Comparison of ENCODE assay signal across 31 mouse cellular contexts in the genomic region with DNA sequence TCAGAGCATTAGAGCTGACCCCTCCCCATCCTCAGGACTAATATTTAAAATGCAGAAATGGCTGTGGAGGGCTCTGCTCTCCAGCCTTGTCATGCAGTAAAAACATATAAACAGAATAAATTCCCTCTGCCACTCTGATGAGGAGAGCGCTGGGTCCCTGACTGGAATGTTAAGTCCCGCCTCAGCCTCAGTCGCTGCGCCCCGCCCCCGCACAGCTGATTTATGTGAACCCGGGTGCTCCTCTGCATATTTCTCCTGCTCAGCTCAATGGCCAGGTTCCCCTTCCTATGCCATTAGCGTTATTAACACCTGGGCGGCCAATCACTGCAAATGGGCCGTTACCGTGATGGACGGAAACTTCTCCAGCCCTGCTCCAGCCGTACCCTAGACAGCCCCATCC. TPM values are rescaled to one million over a fixed set of nuclear protein-coding genes. Genes with fewer than 3 reads are reported as not detected.
A peak's percentile ranks its signal among the peaks of the same experiment; 100 is the strongest.
DNase-seq lines count a peak whose midpoint lies in the region; ATAC-seq lines count a peak whose summit lies in the region.
"Had no signal": no experiment of that assay in that cellular context is flagged by ENCODE, and none has a peak within 500 bp of the region (broad histone marks: within the 10 kb centered on the region; RNA-seq: fewer than 3 reads in every experiment).

No protein-coding gene starts in this region.

- peaks cover 35% of the 10 kb centered on the region for H3K27me3 ChIP-seq in hindbrain, embryonic 12.5 days
- peaks cover 46% of the 10 kb centered on the region for H3K27me3 ChIP-seq in hindbrain, embryonic 10.5 days (ENCODE audit: insufficient read depth, poor library complexity, severe bottlenecking)
- peaks cover 9% of the 10 kb centered on the region; the same call in 1 of the 2 replicates for H3K27me3 ChIP-seq in limb, embryonic 11.5 days (ENCODE audit: control insufficient read depth, insufficient read depth, low read length)
- peaks cover 49% of the 10 kb centered on the region for H3K27me3 ChIP-seq in limb, embryonic 10.5 days (ENCODE audit: low read depth, poor library complexity, severe bottlenecking)
- H3K27me3 ChIP-seq in neural tube, embryonic 13.5 days, result peaks cover 27% of the 10 kb centered on the region

- peaks cover 2% of the 10 kb centered on the region; the same call in 1 of the 2 replicates for H3K4me1 ChIP-seq in hindbrain, embryonic 12.5 days
- 0 out of 2 replicates have a peak, but pooled peaks cover 3% of the 10 kb centered on the region for H3K4me1 ChIP-seq in hindbrain, embryonic 10.5 days (replicated peaks)
- no peaks in the 10 kb centered on the region for H3K4me1 ChIP-seq in limb, embryonic 11.5 days (ENCODE audit: control insufficient read depth, insufficient read depth, low read length)
- H3K4me1 ChIP-seq in limb, embryonic 10.5 days, result peaks cover 5% of the 10 kb centered on the region
- peaks cover 9% of the 10 kb centered on the region for H3K4me1 ChIP-seq in neural tube, embryonic 13.5 days (replicated peaks)
- H3K4me1 ChIP-seq: embryonic facial prominence, embryonic 13.5 days; forebrain, embryonic 13.5 days; limb, embryonic 15.5 days; lung, embryonic 15.5 days had no signal

- no peak overlapping the region for H3K9ac ChIP-seq in hindbrain, embryonic 12.5 days
- H3K9ac ChIP-seq in limb, embryonic 11.5 days (ENCODE audit: low read length), result no peak overlapping the region
- H3K9ac ChIP-seq in neural tube, embryonic 13.5 days, result peak overlapping the region; percentile 26; the same call in 1 of the 2 replicates
- H3K9ac ChIP-seq: embryonic facial prominence, embryonic 13.5 days; forebrain, embryonic 13.5 days; limb, embryonic 15.5 days; liver, embryonic 14.5 days; lung, embryonic 15.5 days had no signal

- H3K9me3 ChIP-seq in hindbrain, embryonic 12.5 days (replicated peaks), result no peaks in the 10 kb centered on the region
- H3K9me3 ChIP-seq in hindbrain, embryonic 10.5 days, result no peaks in the 10 kb centered on the region
- H3K9me3 ChIP-seq in limb, embryonic 11.5 days (ENCODE audit: control insufficient read depth, low read length), result no peaks in the 10 kb centered on the region
- H3K9me3 ChIP-seq in limb, embryonic 10.5 days (replicated peaks), result no peaks in the 10 kb centered on the region
- H3K9me3 ChIP-seq in neural tube, embryonic 13.5 days, result no peaks in the 10 kb centered on the region
- H3K9me3 ChIP-seq: embryonic facial prominence, embryonic 13.5 days; forebrain, embryonic 13.5 days; limb, embryonic 15.5 days; lung, embryonic 15.5 days had no signal

- no peak overlapping the region for H3K4me3 ChIP-seq in hindbrain, embryonic 12.5 days
- no peak overlapping the region for H3K4me3 ChIP-seq in hindbrain, embryonic 10.5 days
- no peak overlapping the region for H3K4me3 ChIP-seq in limb, embryonic 11.5 days (ENCODE audit: low read depth, low read length)
- H3K4me3 ChIP-seq in limb, embryonic 10.5 days, result no peak overlapping the region
- no peak overlapping the region for H3K4me3 ChIP-seq in neural tube, embryonic 13.5 days
- H3K4me3 ChIP-seq: embryonic facial prominence, embryonic 13.5 days; forebrain, embryonic 13.5 days; layer of hippocampus, adult 2 months; limb, embryonic 15.5 days; lung, embryonic 15.5 days; megakaryocyte, embryonic 14.5 days had no signal

- H3K27ac ChIP-seq in hindbrain, embryonic 12.5 days, result peak overlapping the region; percentile 40; the same call in 1 of the 2 replicates
- no peak overlapping the region for H3K27ac ChIP-seq in hindbrain, embryonic 10.5 days
- no peak overlapping the region for H3K27ac ChIP-seq in limb, embryonic 11.5 days (replicated peaks; ENCODE audit: low read depth, low read length)
- H3K27ac ChIP-seq in limb, embryonic 10.5 days, result no peak overlapping the region
- peak overlapping the region; percentile 42 for H3K27ac ChIP-seq in neural tube, embryonic 13.5 days (replicated peaks)
- H3K27ac ChIP-seq: embryonic facial prominence, embryonic 13.5 days; forebrain, embryonic 13.5 days; layer of hippocampus, adult 2 months; limb, embryonic 15.5 days; liver, embryonic 14.5 days; lung, embryonic 15.5 days had no signal

- no peak for ATAC-seq in hindbrain, embryonic 12.5 days (ENCODE audit: low FRiP score)
- ATAC-seq in limb, embryonic 11.5 days (ENCODE audit: insufficient number of reproducible peaks, low FRiP score, low TSS enrichment, low read depth), result no peak
- ATAC-seq in neural tube, embryonic 13.5 days (ENCODE audit: low read depth), result peak; percentile 32; the same call in 1 of the 2 replicates
- ATAC-seq: forebrain, embryonic 13.5 days; intestine, postnatal 0 days; midbrain, embryonic 16.5 days had no signal

- intact Hi-C loops in left cerebral cortex, postnatal 10 days (cut with DNase I), result no loop called here

- WGBS in hindbrain, embryonic 12.5 days, result 48% methylated on average over 13 of the region's 13 CpGs
- WGBS in hindbrain, embryonic 10.5 days, result 47% methylated on average over 13 of the region's 13 CpGs
- WGBS in limb, embryonic 11.5 days, result 29% methylated on average over 13 of the region's 13 CpGs
- 35% methylated on average over 13 of the region's 13 CpGs for WGBS in limb, embryonic 10.5 days
- WGBS in neural tube, embryonic 13.5 days, result 34% methylated on average over 13 of the region's 13 CpGs

- no peak for DNase-seq in hindbrain, embryonic 10.5 days (ENCODE audit: low spot score)
- DNase-seq in limb, embryonic 11.5 days (ENCODE audit: low spot score), result peak; percentile 46
- DNase-seq in limb, embryonic 10.5 days (ENCODE audit: low spot score), result no peak
- DNase-seq in kidney, adult 9 months, result peak; percentile 28
- DNase-seq in right cerebral cortex, postnatal 4 days, result no peak
- DNase-seq in left cerebral cortex, postnatal 10 days (ENCODE audit: extremely low spot score in 1 of 2, low spot score in 2 of 2), result no peak
- DNase-seq: adrenal gland, postnatal 10 days; cerebellum, adult 2 months; cerebellum, postnatal 36 days; embryo, embryonic 11 days; gastrocnemius, postnatal 36 days; lung, postnatal 36 days; retina, postnatal 1 day; right cerebral cortex, postnatal 25 days; thymus, adult 18-20 months had no signal

- no peak overlapping the region for H3K4me2 ChIP-seq in hindbrain, embryonic 12.5 days (replicated peaks)
- no peak overlapping the region for H3K4me2 ChIP-seq in limb, embryonic 11.5 days (ENCODE audit: low read depth, severe bottlenecking)
- H3K4me2 ChIP-seq in neural tube, embryonic 13.5 days, result 0 out of 2 replicates have a peak overlapping the region, but pooled peaks have one; percentile 3
- H3K4me2 ChIP-seq: embryonic facial prominence, embryonic 13.5 days; forebrain, embryonic 13.5 days; limb, embryonic 15.5 days; lung, embryonic 15.5 days had no signal

- no peaks in the 10 kb centered on the region for H3K36me3 ChIP-seq in hindbrain, embryonic 12.5 days
- no peaks in the 10 kb centered on the region for H3K36me3 ChIP-seq in hindbrain, embryonic 10.5 days
- no peaks in the 10 kb centered on the region for H3K36me3 ChIP-seq in limb, embryonic 11.5 days (ENCODE audit: control insufficient read depth, insufficient read depth, low read length)
- no peaks in the 10 kb centered on the region for H3K36me3 ChIP-seq in limb, embryonic 10.5 days
- H3K36me3 ChIP-seq in neural tube, embryonic 13.5 days, result no peaks in the 10 kb centered on the region
- H3K36me3 ChIP-seq: embryonic facial prominence, embryonic 13.5 days; limb, embryonic 15.5 days; lung, embryonic 15.5 days had no signal

RNA-seq across cellular contexts. Expression of a gene that starts 15.8 kb away (rescaled TPM):
- 63.0 and 67.2 TPM in 2 replicates for polyA plus RNA-seq in hindbrain, embryonic 12.5 days (2016; fragmentation: Nextera tagmentation; extraction: Ambion mirVana)
- polyA plus RNA-seq in hindbrain, embryonic 10.5 days (2016; fragmentation: Nextera tagmentation; extraction: Ambion mirVana), result 12.1 and 34.0 TPM in 2 replicates
- polyA plus RNA-seq in limb, embryonic 11.5 days (2014; fragmentation: Nextera tagmentation; extraction: Ambion mirVana), result not detected in 2 replicates
- polyA plus RNA-seq in limb, embryonic 10.5 days (2016; fragmentation: Nextera tagmentation; extraction: Ambion mirVana), result not detected in 2 replicates
- polyA plus RNA-seq in neural tube, embryonic 13.5 days (2015; fragmentation: Nextera tagmentation; extraction: Ambion mirVana), result 42.0 and 46.0 TPM in 2 replicates
- total RNA-seq in left cerebral cortex, postnatal 10 days (2021), result under 1 TPM; 0.20 to 0.32 TPM
- total RNA-seq: adrenal gland, postnatal 10 days; gastrocnemius, adult 18-20 months; gastrocnemius, postnatal 36 days; heart, adult 8-10 months; heart, postnatal 25 days had no signal
- polyA plus RNA-seq: heart, embryonic 14.5 days; limb, embryonic 15.5 days; liver, embryonic 14.5 days; spleen, adult 2 months had no signal

RNA-seq across cellular contexts. Expression of a gene that starts 25.3 kb away (rescaled TPM):
- polyA plus RNA-seq in hindbrain, embryonic 12.5 days (2016; fragmentation: Nextera tagmentation; extraction: Ambion mirVana), result 5.4 and 7.5 TPM in 2 replicates
- 6.2 and 7.9 TPM in 2 replicates for polyA plus RNA-seq in hindbrain, embryonic 10.5 days (2016; fragmentation: Nextera tagmentation; extraction: Ambion mirVana)
- polyA plus RNA-seq in limb, embryonic 11.5 days (2014; fragmentation: Nextera tagmentation; extraction: Ambion mirVana), result 4.0 and 4.2 TPM in 2 replicates
- 5.2 and 5.6 TPM in 2 replicates for polyA plus RNA-seq in limb, embryonic 10.5 days (2016; fragmentation: Nextera tagmentation; extraction: Ambion mirVana)
- polyA plus RNA-seq in neural tube, embryonic 13.5 days (2015; fragmentation: Nextera tagmentation; extraction: Ambion mirVana), result 5.2 and 6.9 TPM in 2 replicates
- 1 to 10 TPM; 5.0 to 5.3 TPM for total RNA-seq in left cerebral cortex, postnatal 10 days (2021)

RNA-seq across cellular contexts. Expression of a gene that starts 29.0 kb away (rescaled TPM):
- not detected in 2 replicates for polyA plus RNA-seq in hindbrain, embryonic 12.5 days (2016; fragmentation: Nextera tagmentation; extraction: Ambion mirVana)
- not detected in 2 replicates for polyA plus RNA-seq in hindbrain, embryonic 10.5 days (2016; fragmentation: Nextera tagmentation; extraction: Ambion mirVana)
- not detected in 2 replicates for polyA plus RNA-seq in limb, embryonic 11.5 days (2014; fragmentation: Nextera tagmentation; extraction: Ambion mirVana)
- polyA plus RNA-seq in limb, embryonic 10.5 days (2016; fragmentation: Nextera tagmentation; extraction: Ambion mirVana), result not detected in 2 replicates
- polyA plus RNA-seq in neural tube, embryonic 13.5 days (2015; fragmentation: Nextera tagmentation; extraction: Ambion mirVana), result not detected in 2 replicates
- total RNA-seq in left cerebral cortex, postnatal 10 days (2021), result not detected
- polyA plus RNA-seq: embryonic facial prominence, embryonic 13.5 days; forebrain, embryonic 13.5 days; heart, embryonic 14.5 days; intestine, postnatal 0 days; lung, embryonic 15.5 days; midbrain, embryonic 16.5 days; spleen, adult 2 months had no signal

RNA-seq across cellular contexts. Expression of a gene that starts 56.1 kb away (rescaled TPM):
- 42.0 and 44.7 TPM in 2 replicates for polyA plus RNA-seq in hindbrain, embryonic 12.5 days (2016; fragmentation: Nextera tagmentation; extraction: Ambion mirVana)
- 42.5 and 43.0 TPM in 2 replicates for polyA plus RNA-seq in hindbrain, embryonic 10.5 days (2016; fragmentation: Nextera tagmentation; extraction: Ambion mirVana)
- polyA plus RNA-seq in limb, embryonic 11.5 days (2014; fragmentation: Nextera tagmentation; extraction: Ambion mirVana), result 29.2 and 29.8 TPM in 2 replicates
- 41.3 and 43.1 TPM in 2 replicates for polyA plus RNA-seq in limb, embryonic 10.5 days (2016; fragmentation: Nextera tagmentation; extraction: Ambion mirVana)
- polyA plus RNA-seq in neural tube, embryonic 13.5 days (2015; fragmentation: Nextera tagmentation; extraction: Ambion mirVana), result 35.8 and 42.8 TPM in 2 replicates
- total RNA-seq in left cerebral cortex, postnatal 10 days (2021), result 10 to 100 TPM; 70.6 to 71.5 TPM

Comparison
In these comparisons a context has a peak if more than half of its experiments do, and no peak if none do; other contexts are left out.
1. H3K27ac ChIP-seq: peak in hindbrain, embryonic 12.5 days (single experiment) and neural tube, embryonic 13.5 days (single experiment); none in hindbrain, embryonic 10.5 days (single experiment), limb, embryonic 11.5 days (single experiment) and limb, embryonic 10.5 days (single experiment).
2. DNase-seq: peak in limb, embryonic 11.5 days (single experiment) and kidney, adult 9 months (single experiment); none in hindbrain, embryonic 10.5 days (single experiment), limb, embryonic 10.5 days (single experiment), right cerebral cortex, postnatal 4 days (single experiment) and left cerebral cortex, postnatal 10 days (0 of 2).
3. RNA of a gene that starts 15.8 kb away (polyA plus RNA-seq): 63.0 to 67.2 TPM in hindbrain, embryonic 12.5 days, 42.0 to 46.0 TPM in neural tube, embryonic 13.5 days and 12.1 to 34.0 TPM in hindbrain, embryonic 10.5 days; not detected in limb, embryonic 11.5 days and not detected in limb, embryonic 10.5 days; every median in the first group is over 10 times any median in the second.